ENCODE assay signal across 8 mouse cellular contexts in the genomic region with DNA sequence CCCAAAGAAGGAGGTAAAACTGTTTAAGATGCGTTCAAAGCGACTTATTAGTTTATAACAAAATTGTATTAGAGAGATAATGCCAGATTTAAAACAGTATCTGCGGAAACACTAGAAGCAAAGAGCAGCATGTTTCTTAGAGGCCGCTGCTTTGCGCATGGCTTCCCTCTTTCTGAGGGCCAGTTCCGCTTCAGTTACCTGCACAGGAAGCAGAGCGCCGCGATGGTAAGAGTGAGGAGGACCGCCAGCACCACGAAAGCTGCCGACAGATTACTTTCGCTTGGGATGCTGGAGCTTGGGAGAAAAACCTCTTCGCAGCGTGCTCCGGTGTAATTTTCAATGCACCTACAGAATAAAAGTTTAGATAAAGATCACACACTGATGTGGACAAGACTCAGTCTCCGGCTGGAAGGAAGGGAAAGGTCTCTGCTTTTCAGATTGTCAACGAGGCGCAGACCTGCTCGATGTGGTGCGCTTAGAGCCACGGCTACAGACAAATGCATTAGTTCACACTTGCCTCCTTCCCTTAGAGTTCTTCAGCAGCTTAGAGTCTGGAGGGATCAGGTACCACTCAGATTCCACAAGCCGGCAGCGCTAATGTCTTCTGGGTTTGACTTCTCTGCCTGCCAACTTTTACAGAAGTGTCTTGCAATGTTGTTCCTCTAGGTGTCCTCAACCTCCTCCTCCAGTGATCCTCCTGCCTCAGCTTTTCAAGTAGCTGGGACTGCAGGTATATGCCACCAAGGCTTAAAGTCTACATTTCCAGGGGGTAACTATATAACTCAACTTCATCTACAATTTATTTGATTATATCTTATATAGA. TPM values are rescaled to one million over a fixed set of nuclear protein-coding genes. Genes with fewer than 3 reads are reported as not detected.
DNase-seq lines count a peak whose midpoint lies in the region; ATAC-seq lines count a peak whose summit lies in the region.

No protein-coding gene starts in this region.

- peak overlapping the region; percentile 66 for H3K4me2 ChIP-seq in heart, embryonic 12.5 days
- H3K4me2 ChIP-seq in hindbrain, embryonic 13.5 days: peak overlapping the region; percentile 39

- peak overlapping the region; percentile 28 for H3K4me3 ChIP-seq in heart, embryonic 12.5 days
- peak overlapping the region; percentile 27 for H3K4me3 ChIP-seq in brown adipose tissue, adult 24 weeks (ENCODE audit: insufficient read depth, low read depth, low read length)
- peak overlapping the region; percentile 18 for H3K4me3 ChIP-seq in hindbrain, embryonic 13.5 days

- H3K4me1 ChIP-seq in heart, embryonic 12.5 days (replicated peaks): peaks cover 7% of the 10 kb centered on the region; the same call in 1 of the 2 replicates
- H3K4me1 ChIP-seq in brown adipose tissue, adult 24 weeks (ENCODE audit: control insufficient read depth, insufficient read depth, insufficient read length, low read length): peaks cover 8% of the 10 kb centered on the region
- 0 out of 2 replicates have a peak, but pooled peaks cover 4% of the 10 kb centered on the region for H3K4me1 ChIP-seq in hindbrain, embryonic 13.5 days (replicated peaks)

- no peak for DNase-seq in heart, adult 8-10 months (ENCODE audit: low spot score)
- peak; percentile 11 for DNase-seq in lung, postnatal 36 days
- peak; percentile 36 to 71 for DNase-seq in spleen, postnatal 4 days (ENCODE audit: low spot score in 2 of 2)
- DNase-seq in left cerebral cortex, postnatal 36 days (ENCODE audit: low spot score in 2 of 2): no peak
- no peak for DNase-seq in adrenal gland, adult (ENCODE audit: inconsistent age in 2 of 2, low spot score in 1 of 2)

- no peaks in the 10 kb centered on the region for H3K27me3 ChIP-seq in heart, embryonic 12.5 days (replicated peaks)
- no peaks in the 10 kb centered on the region; the same call in 1 of the 2 replicates for H3K27me3 ChIP-seq in hindbrain, embryonic 13.5 days

- no peaks in the 10 kb centered on the region for H3K36me3 ChIP-seq in heart, embryonic 12.5 days
- no peaks in the 10 kb centered on the region for H3K36me3 ChIP-seq in hindbrain, embryonic 13.5 days

- H3K9me3 ChIP-seq in heart, embryonic 12.5 days (replicated peaks): no peaks in the 10 kb centered on the region
- no peaks in the 10 kb centered on the region for H3K9me3 ChIP-seq in hindbrain, embryonic 13.5 days

- WGBS in heart, embryonic 12.5 days: 30% methylated on average over 24 of the region's 24 CpGs
- WGBS in hindbrain, embryonic 13.5 days: 41% methylated on average over 24 of the region's 24 CpGs

- H3K9ac ChIP-seq in heart, embryonic 12.5 days: no peak overlapping the region
- H3K9ac ChIP-seq in hindbrain, embryonic 13.5 days: no peak overlapping the region

- no peak for ATAC-seq in heart, embryonic 12.5 days (ENCODE audit: insufficient number of reproducible peaks, low FRiP score)
- ATAC-seq in hindbrain, embryonic 13.5 days (ENCODE audit: low FRiP score): no peak

- H3K27ac ChIP-seq in heart, embryonic 12.5 days (ENCODE audit: poor library complexity, severe bottlenecking): no peak overlapping the region
- H3K27ac ChIP-seq in brown adipose tissue, adult 24 weeks (replicated peaks; ENCODE audit: low read depth, low read length): 0 out of 2 replicates have a peak overlapping the region, but pooled peaks have one; percentile 8
- H3K27ac ChIP-seq in hindbrain, embryonic 13.5 days: no peak overlapping the region

- intact Hi-C loops in left cerebral cortex, postnatal 36 days (cut with DNase I): no loop called here

RNA-seq across cellular contexts. Expression of a gene that starts 33.3 kb away (rescaled TPM):
- 67.2 and 70.9 TPM in 2 replicates for polyA plus RNA-seq in heart, embryonic 12.5 days (2016; fragmentation: Nextera tagmentation; extraction: Ambion mirVana)
- 10 to 100 TPM; 31.0 to 34.3 (median 33.3) TPM for total RNA-seq in heart, adult 8-10 months (2022)
- polyA plus RNA-seq in brown adipose tissue, adult 24 weeks (2012; ENCODE audit: insufficient read depth, insufficient read length, missing spikeins): 19.0 and 21.6 TPM in 2 replicates
- polyA plus RNA-seq in hindbrain, embryonic 13.5 days (2015; fragmentation: Nextera tagmentation; extraction: Ambion mirVana): 84.3 and 85.2 TPM in 2 replicates
- total RNA-seq in left cerebral cortex, postnatal 36 days (2021): 10 to 100 TPM; 40.5 to 41.7 TPM

Comparison
In these comparisons a context has a peak if more than half of its experiments do, and no peak if none do; other contexts are left out.
1. DNase-seq: peak in lung, postnatal 36 days (single experiment) and spleen, postnatal 4 days (2 of 2); none in heart, adult 8-10 months (single experiment), left cerebral cortex, postnatal 36 days (0 of 2) and adrenal gland, adult (0 of 2).
2. Peak in every context shown above with its lines, with median percentiles within 50 percentile points of each other: H3K4me3 ChIP-seq.